Mouse (Mus musculus) intestine, embryonic 16.5 days (tissue): ENCODE measurements around the gene Gm13276. TPM values are rescaled to one million over a fixed set of nuclear protein-coding genes. Genes with fewer than 3 reads are reported as not detected.
A peak's percentile ranks its signal among the peaks of the same experiment; 100 is the strongest.
"Not testable (repeated sequence)": the region's sequence is repeated elsewhere in the genome, so short reads cannot be mapped to it uniquely, and the experiment has no call there.

Experiments used
- ATAC-seq: fragments of 200-750 bp; cut with Nextera tagmentation; 2 replicates; pipeline ENCODE4 v1.8.0; 2017; ENCODE audit warnings: moderate TSS enrichment, moderate library complexity
- H3K27ac ChIP-seq: fragments of 300-500 bp; sonication (generic); 2 replicates; pipeline ENCODE4 v1.5.1; 2014; ENCODE audit warnings: mild to moderate bottlenecking, low read length
- H3K27me3 ChIP-seq: fragments of 300-500 bp; sonication (generic); replicated peaks from 2 replicates; pipeline ENCODE4 v1.6.1; 2014; ENCODE audit warnings: low read length, control low read depth, mixed read lengths; ENCODE audit not compliant: control insufficient read depth, insufficient read depth
- H3K36me3 ChIP-seq: fragments of 300-500 bp; sonication (generic); 2 replicates; pipeline ENCODE4 v1.6.1; 2014; ENCODE audit warnings: low read length, control low read depth; ENCODE audit not compliant: control insufficient read depth, insufficient read depth
- H3K4me1 ChIP-seq: fragments of 300-500 bp; sonication (generic); 2 replicates; pipeline ENCODE4 v1.6.1; 2014; ENCODE audit warnings: low read length, control low read depth, mixed read lengths; ENCODE audit not compliant: control insufficient read depth, insufficient read depth
- H3K4me2 ChIP-seq: fragments of 300-500 bp; sonication (generic); 2 replicates; pipeline ENCODE4 v1.6.1; 2014; ENCODE audit warnings: low read depth, low read length, control low read depth
- H3K4me3 ChIP-seq: fragments of 300-500 bp; sonication (generic); 2 replicates; pipeline ENCODE4 v1.5.1; 2014; ENCODE audit warnings: mild to moderate bottlenecking, low read length
- H3K9ac ChIP-seq: fragments of 300-500 bp; sonication (generic); 2 replicates; pipeline ENCODE4 v1.6.1; 2014; ENCODE audit warnings: low read depth, low read length
- H3K9me3 ChIP-seq: fragments of 300-500 bp; sonication (generic); 2 replicates; pipeline ENCODE4 v1.6.1; 2016; ENCODE audit warnings: low read length, control low read depth; ENCODE audit not compliant: control insufficient read depth
- WGBS: fragments of 180-500 bp; shearing (Covaris S2); extraction: QIAGEN DNeasy Blood & Tissue Kit; methylation state at CpG from one replicate; pipeline ENCODE4 v1.1.7; 2014; 5-methylcytosine and 5-hydroxymethylcytosine counted together
- polyA plus RNA-seq: library from polyadenylated mRNA; unstranded; fragments of >200 nt; fragmentation: Nextera tagmentation; extraction: Ambion mirVana; gene quantifications from 2 replicates; pipeline ENCODE4 v1.2.1, GENCODE M21; 2015

The Gm13276 gene
- polyA plus RNA-seq, 1 experiment from 2014 or later, result not detected

- H3K27ac ChIP-seq, H3K9ac ChIP-seq, H3K4me1 ChIP-seq, H3K27me3 ChIP-seq, H3K36me3 ChIP-seq, H3K4me3 ChIP-seq, H3K4me2 ChIP-seq, H3K9me3 ChIP-seq, ATAC-seq: not testable (repeated sequence)
- no CpG with 5 or more reads among the region's 29 CpGs for WGBS
Observed at GRCm38 (mm10) chr4:88802954-88803353, 17.4 kb downstream of the Gm13276 start, which contains the start of gene Gm13287. Gm13287 (plus strand) TSS chr4:88803254.

GRCm38 (mm10) chr4:88805231-88805630, 19.7 kb downstream of the Gm13276 start, which contains the start of gene Gm13288:
Gm13288 (plus strand) TSS chr4:88805531.
- H3K4me3 ChIP-seq, result peak within 1 kb of the TSS; percentile 16; the same call in 1 of the 2 replicates

GRCm38 (mm10) chr4:88805761-88806160, 20.3 kb downstream of the Gm13276 start:
- H3K4me3 ChIP-seq, result peak overlapping the region; percentile 16; the same call in 1 of the 2 replicates
- 2% methylated on average over 11 of the region's 34 CpGs for WGBS

More at GRCm38 (mm10) chr4:88805231-88805630, 19.7 kb downstream of the Gm13276 start, which contains the start of gene Gm13288:
- not testable (repeated sequence) for H3K4me2 ChIP-seq, H3K9ac ChIP-seq, H3K9me3 ChIP-seq, H3K27ac ChIP-seq, H3K36me3 ChIP-seq, H3K4me1 ChIP-seq, H3K27me3 ChIP-seq, ATAC-seq
- WGBS, result no CpG with 5 or more reads among the region's 8 CpGs

GRCm38 (mm10) chr4:88815928-88816327, 30.4 kb downstream of the Gm13276 start, which contains the start of gene Ifna7:
Ifna7 (plus strand) TSS chr4:88816228.
- H3K36me3 ChIP-seq, result no peaks in the 10 kb centered on the region
- no peaks in the 10 kb centered on the region for H3K27me3 ChIP-seq
- 66% methylated on average over 3 of the region's 3 CpGs for WGBS
- no peak within 1 kb of the TSS for H3K9ac ChIP-seq
- H3K27ac ChIP-seq, result no peak within 1 kb of the TSS
- no peak within 1 kb of the TSS for H3K4me3 ChIP-seq
- H3K9me3 ChIP-seq, result no peaks in the 10 kb centered on the region
- no peaks in the 10 kb centered on the region for H3K4me1 ChIP-seq
- ATAC-seq, result no peak
- H3K4me2 ChIP-seq, result no peak within 1 kb of the TSS

More at GRCm38 (mm10) chr4:88805761-88806160, 20.3 kb downstream of the Gm13276 start:
- not testable (repeated sequence) for H3K9ac ChIP-seq, H3K9me3 ChIP-seq, H3K4me2 ChIP-seq, H3K27me3 ChIP-seq, H3K4me1 ChIP-seq, H3K27ac ChIP-seq, ATAC-seq, H3K36me3 ChIP-seq

GRCm38 (mm10) chr4:88819659-88820058, 34.1 kb downstream of the Gm13276 start, which contains the start of gene Ifna11:
Ifna11 (plus strand) TSS chr4:88819959.
- Histone ChIP-seq H3K4me2 (no peak within 1 kb of the TSS), H3K9me3 (no peaks in the 10 kb centered on the region), H3K27ac (no peak within 1 kb of the TSS), H3K27me3 (no peaks in the 10 kb centered on the region), H3K9ac (no peak within 1 kb of the TSS), H3K4me1 (no peaks in the 10 kb centered on the region), H3K4me3 (no peak within 1 kb of the TSS), H3K36me3 (no peaks in the 10 kb centered on the region)
- 82% methylated on average over 1 of the region's 1 CpGs for WGBS
- no peak for ATAC-seq

- WGBS, result 23% methylated on average over 4 of the region's 4 CpGs
- Histone ChIP-seq H3K27me3 (no peaks in the 10 kb centered on the region), H3K36me3 (no peaks in the 10 kb centered on the region), H3K4me2 (no peak overlapping the region), H3K9me3 (no peaks in the 10 kb centered on the region), H3K4me3 (no peak overlapping the region), H3K9ac (no peak overlapping the region), H3K27ac (no peak overlapping the region), H3K4me1 (no peaks in the 10 kb centered on the region)
- no peak for ATAC-seq
Observed at GRCm38 (mm10) chr4:88822995-88823394, 37.5 kb downstream of the Gm13276 start.

- not testable (repeated sequence) for H3K27ac ChIP-seq, H3K4me1 ChIP-seq, H3K4me3 ChIP-seq, H3K36me3 ChIP-seq, H3K9me3 ChIP-seq, H3K9ac ChIP-seq, H3K4me2 ChIP-seq, H3K27me3 ChIP-seq, ATAC-seq
Observed at GRCm38 (mm10) chr4:88827116-88827515, 41.6 kb downstream of the Gm13276 start, which contains the start of gene Ifna6. Ifna6 (plus strand) TSS chr4:88827416.

GRCm38 (mm10) chr4:88830523-88830922, 45.0 kb downstream of the Gm13276 start:
- WGBS, result 29% methylated on average over 4 of the region's 4 CpGs

GRCm38 (mm10) chr4:88835225-88835624, 49.7 kb downstream of the Gm13276 start, which contains the start of gene Ifna5:
Ifna5 (plus strand) TSS chr4:88835525.
- H3K9me3 ChIP-seq, H3K27ac ChIP-seq, H3K36me3 ChIP-seq, H3K9ac ChIP-seq, H3K4me3 ChIP-seq, H3K4me2 ChIP-seq, ATAC-seq, H3K4me1 ChIP-seq, H3K27me3 ChIP-seq: not testable (repeated sequence)
- WGBS, result 53% methylated on average over 1 of the region's 1 CpGs

More at GRCm38 (mm10) chr4:88830523-88830922, 45.0 kb downstream of the Gm13276 start:
- no peaks in the 10 kb centered on the region for H3K36me3 ChIP-seq
- no peak overlapping the region for H3K27ac ChIP-seq
- ATAC-seq, result no peak
- no peaks in the 10 kb centered on the region for H3K27me3 ChIP-seq
- H3K9ac ChIP-seq, result no peak overlapping the region
- H3K9me3 ChIP-seq, result no peaks in the 10 kb centered on the region
- no peak overlapping the region for H3K4me2 ChIP-seq
- no peak overlapping the region for H3K4me3 ChIP-seq
- no peaks in the 10 kb centered on the region for H3K4me1 ChIP-seq
